In the genomic region with DNA sequence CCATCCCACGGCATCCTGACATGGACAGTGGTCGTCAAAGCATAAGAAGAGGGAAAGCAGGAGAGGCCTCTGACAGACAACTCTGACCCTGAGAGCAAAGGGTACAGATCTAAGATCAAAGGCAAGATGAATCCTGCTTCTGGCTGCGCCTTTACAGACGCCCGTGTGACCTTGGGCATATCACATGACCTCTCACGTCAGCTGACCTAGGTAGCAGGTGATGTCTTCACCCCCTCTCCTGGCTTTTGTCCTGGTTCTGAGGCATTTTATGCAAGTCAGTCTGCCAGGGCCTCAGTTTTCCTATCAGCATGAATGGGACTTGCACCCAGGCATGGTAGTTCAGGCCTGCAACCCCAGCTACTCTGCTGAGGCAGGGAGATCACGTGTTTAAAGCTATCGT, we compare ENCODE assay signal across 19 mouse cellular contexts. TPM values are rescaled to one million over a fixed set of nuclear protein-coding genes. Genes with fewer than 3 reads are reported as not detected.
"Had no signal": no experiment of that assay in that cellular context is flagged by ENCODE, and none has a peak within 500 bp of the region (broad histone marks: within the 10 kb centered on the region; RNA-seq: fewer than 3 reads in every experiment).

No protein-coding gene starts in this region.

- H3K27ac ChIP-seq: limb, embryonic 12.5 days; limb, embryonic 15.5 days; liver, embryonic 14.5 days; macrophage; midbrain, embryonic 12.5 days; midbrain, embryonic 15.5 days; neural tube, embryonic 12.5 days; neural tube, embryonic 15.5 days had no signal

- ATAC-seq: liver, postnatal 0 days; lung, postnatal 0 days; midbrain, embryonic 15.5 days had no signal

- H3K36me3 ChIP-seq: limb, embryonic 12.5 days; limb, embryonic 15.5 days; midbrain, embryonic 12.5 days; midbrain, embryonic 15.5 days; neural tube, embryonic 12.5 days; neural tube, embryonic 15.5 days had no signal

- H3K27me3 ChIP-seq: neural tube, embryonic 15.5 days had no signal

- H3K4me3 ChIP-seq: limb, embryonic 12.5 days; limb, embryonic 15.5 days; midbrain, embryonic 12.5 days; midbrain, embryonic 15.5 days; neural tube, embryonic 12.5 days; neural tube, embryonic 15.5 days had no signal

- H3K9me3 ChIP-seq: limb, embryonic 12.5 days; limb, embryonic 15.5 days; midbrain, embryonic 12.5 days; midbrain, embryonic 15.5 days; neural tube, embryonic 12.5 days; neural tube, embryonic 15.5 days had no signal

- DNase-seq: kidney, postnatal 14 days; kidney, postnatal 4 days; left cerebral cortex, postnatal 4 days; liver, postnatal 0 days; lung, embryonic 14.5 days; retina, postnatal 1 day; right cerebral cortex, postnatal 25 days; thymus, adult 18-20 months; thymus, postnatal 36 days had no signal

- H3K4me2 ChIP-seq: limb, embryonic 12.5 days; limb, embryonic 15.5 days; liver, embryonic 11.5 days; lung, embryonic 14.5 days; midbrain, embryonic 12.5 days; midbrain, embryonic 15.5 days; neural tube, embryonic 12.5 days; neural tube, embryonic 15.5 days had no signal

- H3K9ac ChIP-seq: limb, embryonic 12.5 days; limb, embryonic 15.5 days; liver, embryonic 14.5 days; liver, postnatal 0 days; lung, embryonic 14.5 days; midbrain, embryonic 12.5 days; midbrain, embryonic 15.5 days; neural tube, embryonic 12.5 days; neural tube, embryonic 15.5 days had no signal

RNA-seq across cellular contexts. Expression of a gene that starts 57.6 kb away (rescaled TPM):
- polyA plus RNA-seq: macrophage had no signal
